Mouse (Mus musculus) intestine, postnatal 0 days (tissue): ENCODE results near the gene Hnrnpa2b1. TPM values are rescaled to one million over a fixed set of nuclear protein-coding genes. Genes with fewer than 3 reads are reported as not detected.

Experiments
- ATAC-seq: fragments of 200-750 bp; cut with Nextera tagmentation; 2 replicates; pipeline ENCODE4 v1.8.0; 2017; ENCODE audit warnings: mild to moderate bottlenecking, moderate TSS enrichment, moderate library complexity
- H3K27ac ChIP-seq: fragments of 300-500 bp; sonication (generic); 2 replicates; pipeline ENCODE4 v1.5.1; 2014; ENCODE audit warnings: mild to moderate bottlenecking, low read depth, low read length, moderate library complexity
- H3K27me3 ChIP-seq: fragments of 300-500 bp; sonication (generic); replicated peaks from 2 replicates; pipeline ENCODE4 v1.6.1; 2014; ENCODE audit warnings: low read length, mixed read lengths; ENCODE audit not compliant: control insufficient read depth, insufficient read depth
- H3K36me3 ChIP-seq: fragments of 300-500 bp; sonication (generic); 2 replicates; pipeline ENCODE4 v1.6.1; 2014; ENCODE audit warnings: mild to moderate bottlenecking, moderate library complexity; ENCODE audit not compliant: control insufficient read depth, insufficient read depth
- H3K4me1 ChIP-seq: fragments of 300-500 bp; sonication (generic); replicated peaks from 2 replicates; pipeline ENCODE4 v1.6.1; 2014; ENCODE audit warnings: antibody characterized with exemption, low read length, mixed read lengths; ENCODE audit not compliant: control insufficient read depth, insufficient read depth
- H3K4me2 ChIP-seq: fragments of 300-500 bp; sonication (generic); replicated peaks from 2 replicates; pipeline ENCODE4 v1.6.1; 2014; ENCODE audit warnings: low read depth, mild to moderate bottlenecking, moderate library complexity
- H3K4me3 ChIP-seq: fragments of 300-500 bp; sonication (generic); 2 replicates; pipeline ENCODE4 v1.5.1; 2014; ENCODE audit warnings: low read depth, low read length
- H3K9ac ChIP-seq: fragments of 300-500 bp; sonication (generic); 2 replicates; pipeline ENCODE4 v1.6.1; 2014; ENCODE audit warnings: mild to moderate bottlenecking, low read depth, low read length
- H3K9me3 ChIP-seq: fragments of 300-500 bp; sonication (generic); 2 replicates; pipeline ENCODE4 v1.6.1; 2016; ENCODE audit warnings: mixed run types; ENCODE audit not compliant: control insufficient read depth
- CTCF ChIP-seq: sonication (generic); IDR thresholded peaks from 2 replicates; pipeline ENCODE4 v1.5.1; 2016; ENCODE audit warnings: low read depth, mild to moderate bottlenecking, control low read depth, antibody characterized with exemption, moderate library complexity
- WGBS: fragments of 180-500 bp; shearing (Covaris S2); extraction: QIAGEN DNeasy Blood & Tissue Kit; methylation state at CpG from one replicate; pipeline ENCODE4 v1.1.7; 2014; 5-methylcytosine and 5-hydroxymethylcytosine counted together
- polyA plus RNA-seq: library from polyadenylated mRNA; unstranded; fragments of >200 nt; fragmentation: Nextera tagmentation; extraction: Ambion mirVana; gene quantifications from 2 replicates; pipeline ENCODE4 v1.2.1, GENCODE M21; 2015

Gene Hnrnpa2b1
- polyA plus RNA-seq, 1 experiment from 2014 or later, result 654 TPM

DNA sequence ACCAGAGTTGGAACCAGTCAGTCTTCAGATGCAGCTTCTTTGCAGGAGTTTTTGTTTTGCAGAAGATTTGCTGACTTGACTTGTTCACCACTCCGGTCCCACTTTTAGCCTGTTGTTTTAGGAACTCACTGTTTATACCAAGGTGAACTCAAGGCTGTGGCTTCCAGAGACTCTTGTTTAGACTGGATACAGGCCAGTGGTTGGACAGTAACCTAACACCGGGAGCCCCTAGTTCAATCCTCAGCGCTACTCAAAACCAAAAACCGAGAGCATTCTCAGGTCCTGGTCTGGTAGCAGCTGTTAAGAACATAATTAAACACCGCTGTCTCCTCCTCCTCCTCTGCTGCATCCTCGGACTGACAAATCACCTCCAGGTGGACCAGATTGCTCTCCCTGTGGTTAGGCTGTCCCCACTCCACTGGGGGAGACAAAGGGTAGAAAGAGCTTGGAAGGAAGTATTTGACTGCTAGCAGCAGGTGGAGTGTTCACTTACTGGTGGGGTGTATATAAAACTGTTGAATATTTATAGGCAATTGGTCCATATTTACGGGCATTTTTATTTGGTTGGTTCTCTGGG lies 16.7 kb downstream of the Hnrnpa2b1 start:
- Histone ChIP-seq H3K36me3 (no peaks in the 10 kb centered on the region), H3K4me3 (no peak overlapping the region), H3K9ac (no peak overlapping the region), H3K4me1 (no peaks in the 10 kb centered on the region), H3K27ac (no peak overlapping the region), H3K27me3 (no peaks in the 10 kb centered on the region), H3K9me3 (no peaks in the 10 kb centered on the region), H3K4me2 (no peak overlapping the region)
- 59% methylated on average over 7 of the region's 7 CpGs for WGBS
- ATAC-seq, result no peak
- no peak for TF ChIP-seq CTCF

DNA sequence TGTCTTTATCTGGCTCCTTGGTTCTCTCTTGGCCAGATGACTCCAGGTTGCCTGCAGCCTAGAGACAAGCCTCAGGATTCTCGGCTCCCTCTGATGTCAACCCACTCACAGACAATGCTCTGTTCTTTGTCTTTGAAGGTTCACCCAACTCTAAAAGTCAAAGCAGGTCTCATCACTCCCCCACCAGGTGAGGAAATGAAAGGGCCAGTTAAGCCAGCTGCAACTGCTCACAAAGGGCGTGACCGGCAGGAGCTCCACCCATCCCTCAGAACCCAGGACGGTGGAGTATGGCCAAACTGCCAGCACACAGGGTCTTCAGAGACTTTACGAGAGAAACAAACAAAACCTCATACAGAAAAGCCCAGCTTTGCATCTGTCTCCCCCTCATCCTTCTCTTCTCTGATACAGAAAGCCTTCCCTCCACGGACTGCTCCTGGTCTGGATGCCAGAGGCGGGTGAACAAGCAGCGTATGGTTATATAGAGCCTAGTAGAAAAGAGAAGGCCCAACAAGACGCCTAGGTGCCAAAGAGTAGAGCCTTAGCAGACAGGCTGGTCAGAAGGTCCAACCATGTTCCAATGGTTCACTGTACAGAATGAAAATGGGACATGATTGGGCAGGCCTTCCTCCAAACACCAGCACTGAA lies 27.4 kb downstream of the Hnrnpa2b1 start:
- Histone ChIP-seq H3K4me2 (no peak overlapping the region), H3K27ac (no peak overlapping the region), H3K36me3 (no peaks in the 10 kb centered on the region), H3K9me3 (no peaks in the 10 kb centered on the region), H3K9ac (no peak overlapping the region), H3K4me1 (no peaks in the 10 kb centered on the region), H3K27me3 (no peaks in the 10 kb centered on the region; the same call in 1 of the 2 replicates), H3K4me3 (no peak overlapping the region)
- ATAC-seq, result no peak
- no peak; the same call in 1 of the 2 replicates for TF ChIP-seq CTCF
- WGBS, result 49% methylated on average over 9 of the region's 9 CpGs

DNA sequence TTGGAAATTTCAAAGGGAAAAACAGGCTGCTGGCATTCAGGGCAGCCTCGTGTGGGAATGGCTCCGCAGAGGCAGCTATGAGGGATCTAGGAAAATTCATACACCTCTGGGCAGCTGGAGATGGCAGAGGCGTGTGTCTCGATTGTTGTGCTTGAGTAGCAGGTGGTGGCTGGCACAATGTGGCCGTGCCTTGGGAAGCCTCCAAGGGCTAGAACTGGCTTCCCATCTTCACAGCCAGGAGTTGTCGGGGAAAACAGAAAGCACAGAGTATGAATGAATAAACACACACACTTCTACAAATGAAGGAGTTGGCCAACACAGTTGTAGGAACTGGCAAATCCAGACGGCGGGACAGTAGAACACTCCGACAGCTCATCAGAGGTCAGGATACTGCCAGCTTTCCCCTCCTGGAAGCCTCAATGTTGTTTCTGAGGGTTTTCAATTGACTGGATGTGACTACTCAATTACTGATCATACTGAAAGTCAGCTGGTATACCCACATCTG lies 30.8 kb downstream of the Hnrnpa2b1 start:
- Histone ChIP-seq H3K36me3 (no peaks in the 10 kb centered on the region), H3K9ac (no peak overlapping the region), H3K9me3 (no peaks in the 10 kb centered on the region), H3K27ac (no peak overlapping the region), H3K27me3 (peaks cover 17% of the 10 kb centered on the region; the same call in 1 of the 2 replicates), H3K4me3 (no peak overlapping the region), H3K4me1 (no peaks in the 10 kb centered on the region), H3K4me2 (no peak overlapping the region)
- no peak for ATAC-seq
- no peak for TF ChIP-seq CTCF
- 84% methylated on average over 9 of the region's 9 CpGs for WGBS

DNA sequence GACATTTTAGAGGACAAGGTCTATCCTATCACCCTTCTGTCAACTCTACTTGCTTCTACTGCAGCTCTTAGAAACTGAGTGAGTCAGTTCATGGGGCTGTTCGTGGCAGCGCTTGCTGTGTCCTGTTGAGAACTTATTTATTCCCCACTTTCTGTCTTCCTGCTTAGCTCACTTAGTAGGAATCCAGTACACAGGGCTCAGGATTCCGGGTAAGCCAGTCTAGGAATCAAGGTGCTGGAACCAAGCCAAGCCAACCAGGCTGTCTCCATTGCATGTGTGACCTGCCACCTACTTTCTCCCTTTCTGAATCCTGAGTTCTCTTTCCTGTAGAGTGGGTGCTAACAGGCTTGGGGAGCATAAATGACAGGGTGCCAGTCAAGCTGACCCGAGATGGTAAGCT lies 32.0 kb downstream of the Hnrnpa2b1 start:
- ATAC-seq, result no peak; the same call in 1 of the 2 replicates
- TF ChIP-seq CTCF, result no peak
- no peaks in the 10 kb centered on the region for H3K4me1 ChIP-seq
- H3K27me3 ChIP-seq, result peaks cover 29% of the 10 kb centered on the region
- no peak overlapping the region for H3K4me2 ChIP-seq
- H3K36me3 ChIP-seq, result no peaks in the 10 kb centered on the region
- no peak overlapping the region for H3K9ac ChIP-seq
- no peak overlapping the region for H3K4me3 ChIP-seq
- WGBS, result 64% methylated on average over 4 of the region's 4 CpGs
- H3K27ac ChIP-seq, result no peak overlapping the region
- H3K9me3 ChIP-seq, result no peaks in the 10 kb centered on the region

DNA sequence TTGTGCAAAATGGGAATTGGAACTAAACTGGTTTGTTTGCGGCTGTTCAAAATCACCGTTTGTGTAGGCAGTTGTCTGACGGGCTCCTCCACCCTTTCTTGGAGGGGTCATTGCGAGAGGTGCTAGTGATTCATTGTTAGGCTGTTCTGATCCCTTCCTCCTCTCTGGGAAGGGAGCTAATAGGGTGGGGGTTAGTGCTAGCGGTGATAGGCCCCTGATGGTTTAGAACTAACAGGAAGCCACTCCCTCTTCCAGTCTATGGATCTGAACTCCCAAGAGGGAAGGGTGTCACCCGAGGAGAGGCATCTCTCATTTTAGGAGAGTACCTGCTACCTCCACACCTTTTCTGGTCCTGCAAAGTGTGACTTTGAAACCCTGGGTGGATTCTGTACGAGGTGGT lies 35.4 kb downstream of the Hnrnpa2b1 start:
- no peak for ATAC-seq
- H3K9me3 ChIP-seq, result no peaks in the 10 kb centered on the region
- no peaks in the 10 kb centered on the region for H3K4me1 ChIP-seq
- no peaks in the 10 kb centered on the region for H3K36me3 ChIP-seq
- H3K27me3 ChIP-seq, result peaks cover 38% of the 10 kb centered on the region
- WGBS, result 45% methylated on average over 7 of the region's 7 CpGs
- no peak overlapping the region for H3K9ac ChIP-seq
- H3K27ac ChIP-seq, result no peak overlapping the region
- H3K4me2 ChIP-seq, result no peak overlapping the region
- TF ChIP-seq CTCF, result no peak
- no peak overlapping the region for H3K4me3 ChIP-seq

GRCm38 (mm10) chr6:51432535-51433397 lies 36.9 kb downstream of the Hnrnpa2b1 start, which contains the start of gene Nfe2l3:
Gene Nfe2l3 (plus strand): TSS chr6:51432670.
- H3K4me3 ChIP-seq, result peak within 1 kb of the TSS; percentile 49
- H3K27ac ChIP-seq, result no peak within 1 kb of the TSS
- peak within 1 kb of the TSS; percentile 81 for H3K4me2 ChIP-seq
- no peak for TF ChIP-seq CTCF
- H3K36me3 ChIP-seq, result no peaks in the 10 kb centered on the region
- H3K9me3 ChIP-seq, result no peaks in the 10 kb centered on the region
- H3K9ac ChIP-seq, result peak within 1 kb of the TSS; percentile 28; the same call in 1 of the 2 replicates
- 2% methylated on average over 74 of the region's 74 CpGs for WGBS
- no peaks in the 10 kb centered on the region for H3K4me1 ChIP-seq
- peaks cover 38% of the 10 kb centered on the region for H3K27me3 ChIP-seq
- ATAC-seq, result peak; percentile 80
